Mouse (Mus musculus) hindbrain, postnatal 0 days (tissue): ENCODE results near the gene Plet1. TPM values are rescaled to one million over a fixed set of nuclear protein-coding genes. Genes with fewer than 3 reads are reported as not detected.

Experiments used
- ATAC-seq: fragments of 200-750 bp; cut with Nextera tagmentation; 2 replicates; pipeline ENCODE4 v1.8.0; 2017; ENCODE audit warnings: mild to moderate bottlenecking, moderate TSS enrichment, moderate library complexity
- DNase-seq: peaks from one replicate; pipeline ENCODE4 v3.0.0-alpha.2; 2015; ENCODE audit warnings: low spot score
- H3K27ac ChIP-seq: fragments of 300-500 bp; sonication (generic); 2 replicates; pipeline ENCODE4 v1.5.1; 2014; ENCODE audit warnings: mild to moderate bottlenecking
- H3K27me3 ChIP-seq: fragments of 300-500 bp; sonication (generic); 2 replicates; pipeline ENCODE4 v1.6.1; 2014; ENCODE audit warnings: low read length, mixed read lengths; ENCODE audit not compliant: insufficient read depth
- H3K36me3 ChIP-seq: fragments of 300-500 bp; sonication (generic); 2 replicates; pipeline ENCODE4 v1.6.1; 2014; ENCODE audit warnings: low read length, mixed read lengths; ENCODE audit not compliant: insufficient read depth
- H3K4me1 ChIP-seq: fragments of 300-500 bp; sonication (generic); 2 replicates; pipeline ENCODE4 v1.6.1; 2014; ENCODE audit warnings: antibody characterized with exemption, low read length, mixed read lengths; ENCODE audit not compliant: insufficient read depth
- H3K4me2 ChIP-seq: fragments of 300-500 bp; sonication (generic); 2 replicates; pipeline ENCODE4 v1.6.1; 2014; ENCODE audit warnings: low read depth, mild to moderate bottlenecking, low read length, moderate library complexity, mixed read lengths
- H3K4me3 ChIP-seq: fragments of 300-500 bp; sonication (generic); 2 replicates; pipeline ENCODE4 v1.5.1; 2014; ENCODE audit warnings: low read length
- H3K9ac ChIP-seq: fragments of 300-500 bp; sonication (generic); replicated peaks from 2 replicates; pipeline ENCODE4 v1.6.1; 2014; ENCODE audit warnings: mild to moderate bottlenecking, low read length, moderate library complexity, mixed read lengths
- H3K9me3 ChIP-seq: fragments of 300-500 bp; sonication (generic); 2 replicates; pipeline ENCODE4 v1.6.1; 2016; ENCODE audit warnings: low read length, mixed read lengths
- CTCF ChIP-seq: IDR thresholded peaks from 2 replicates; pipeline ENCODE4 v1.5.1; 2016; ENCODE audit warnings: antibody characterized with exemption, control low read depth, low read depth
- WGBS: fragments of 180-500 bp; shearing (Covaris S2); extraction: QIAGEN DNeasy Blood & Tissue Kit; methylation state at CpG from one replicate; pipeline ENCODE4 v1.1.7; 2014; 5-methylcytosine and 5-hydroxymethylcytosine counted together
- polyA plus RNA-seq: library from polyadenylated mRNA; unstranded; fragments of >200 nt; fragmentation: Nextera tagmentation; extraction: Ambion mirVana; gene quantifications from 2 replicates; pipeline ENCODE4 v1.2.1, GENCODE M21; 2015
- total RNA-seq: library from RNA; depleted of rRNA; stranded (reverse); fragments of >200 nt; gene quantifications from 2 replicates; pipeline ENCODE4 v1.2.3, GENCODE M21; 2014

The Plet1 gene
- total and polyA plus RNA-seq, 2 experiments from 2014 or later: 0.37 to 1.0 TPM

DNA sequence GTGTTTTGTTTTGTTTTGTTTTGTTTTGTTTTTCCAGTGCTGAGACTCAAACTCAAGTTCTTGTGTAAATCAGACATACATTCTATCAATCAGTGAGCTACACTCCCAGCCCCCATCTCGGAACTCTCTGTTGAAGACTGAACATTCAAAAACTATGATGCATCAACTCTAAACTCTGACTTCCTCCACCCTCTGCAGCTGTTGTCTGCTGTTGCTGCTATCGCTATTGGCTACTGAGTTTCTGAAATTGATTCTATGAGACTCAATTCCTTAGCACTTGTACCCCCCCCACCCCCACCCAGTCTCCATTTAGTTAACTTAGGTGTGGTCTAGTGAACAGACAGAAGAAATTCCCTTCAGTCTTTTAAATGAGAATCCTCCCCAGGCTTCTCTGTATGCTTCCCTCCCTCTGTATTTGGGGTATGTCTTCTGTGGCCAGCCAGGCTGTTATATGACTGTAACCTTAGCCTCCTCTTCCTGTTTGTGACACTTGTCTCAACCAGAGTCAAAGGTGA lies 2.7 kb upstream of the Plet1 start:
- WGBS: 91% methylated on average over 2 of the region's 2 CpGs
- Histone ChIP-seq H3K27me3 (no peaks in the 10 kb centered on the region), H3K9me3 (no peaks in the 10 kb centered on the region), H3K4me2 (no peak overlapping the region), H3K9ac (no peak overlapping the region), H3K27ac (no peak overlapping the region), H3K36me3 (no peaks in the 10 kb centered on the region), H3K4me3 (no peak overlapping the region), H3K4me1 (no peaks in the 10 kb centered on the region)
- no peak for DNase-seq
- no peak for TF ChIP-seq CTCF
- ATAC-seq: no peak

DNA sequence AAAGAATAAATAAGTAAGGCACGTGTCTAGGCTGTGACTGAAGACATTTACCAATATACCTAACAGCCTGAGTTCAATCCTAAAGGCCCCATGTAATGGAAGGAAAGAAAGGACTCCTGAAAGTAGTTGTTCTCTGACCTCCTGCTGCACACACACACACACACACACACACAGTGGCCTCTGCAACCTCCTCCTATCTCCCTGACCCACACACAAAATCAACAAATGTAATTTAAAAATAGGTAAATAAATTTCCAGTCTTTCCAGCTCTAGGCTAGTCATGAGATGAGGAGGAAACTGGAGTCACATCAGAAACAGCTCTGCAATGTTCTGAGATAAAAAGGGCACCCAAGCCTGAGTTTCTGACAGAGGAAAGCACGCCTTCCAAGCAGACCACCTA lies 548 bp upstream of the Plet1 start:
- no peak overlapping the region for H3K27ac ChIP-seq
- no peak overlapping the region for H3K4me3 ChIP-seq
- DNase-seq (no peak), ATAC-seq (no peak)
- H3K9me3 ChIP-seq: no peaks in the 10 kb centered on the region
- no peaks in the 10 kb centered on the region for H3K36me3 ChIP-seq
- no peaks in the 10 kb centered on the region for H3K4me1 ChIP-seq
- WGBS: 73% methylated on average over 2 of the region's 2 CpGs
- H3K4me2 ChIP-seq: no peak overlapping the region
- H3K27me3 ChIP-seq: no peaks in the 10 kb centered on the region
- H3K9ac ChIP-seq: no peak overlapping the region
- no peak for TF ChIP-seq CTCF

DNA sequence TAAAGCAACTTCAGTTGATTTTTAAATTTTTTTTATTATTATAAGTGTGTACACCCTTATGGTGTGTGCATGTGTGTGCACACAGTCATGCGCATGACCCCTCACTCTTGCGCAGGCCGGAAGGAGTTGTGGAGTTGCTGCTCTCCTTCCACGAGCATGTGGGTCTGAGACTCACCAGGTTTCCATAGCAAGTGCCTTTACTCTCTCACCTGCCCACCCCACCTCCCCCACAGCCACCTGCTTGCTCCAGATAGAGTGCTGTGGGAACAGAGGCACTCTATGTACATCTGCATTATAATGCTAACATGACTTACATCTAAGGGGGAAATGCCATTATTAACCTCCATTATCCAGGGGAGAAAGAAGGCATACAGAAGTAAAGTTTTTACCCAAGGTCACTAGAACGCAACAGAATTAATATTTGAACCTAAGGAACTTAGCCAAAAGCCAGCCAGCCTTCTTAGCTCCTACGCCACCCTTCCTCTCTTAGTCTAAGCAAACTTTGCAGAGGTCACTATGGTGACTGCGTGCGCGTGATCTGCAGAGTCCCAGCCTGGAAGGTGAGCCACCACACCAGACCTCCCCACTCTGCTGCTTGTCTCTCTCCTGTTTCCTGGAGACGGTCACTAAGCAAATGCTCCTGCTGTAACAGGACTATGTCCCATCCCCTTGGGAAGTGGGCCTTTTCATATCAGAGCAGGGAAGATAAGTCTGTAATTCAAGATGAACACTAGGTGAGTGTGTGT lies 1.3 kb downstream of the Plet1 start:
- no peaks in the 10 kb centered on the region for H3K9me3 ChIP-seq
- H3K9ac ChIP-seq: no peak overlapping the region
- no peak overlapping the region for H3K4me2 ChIP-seq
- H3K4me1 ChIP-seq: no peaks in the 10 kb centered on the region
- H3K36me3 ChIP-seq: no peaks in the 10 kb centered on the region
- H3K27me3 ChIP-seq: no peaks in the 10 kb centered on the region
- WGBS: 70% methylated on average over 10 of the region's 10 CpGs
- TF ChIP-seq CTCF: no peak
- no peak for ATAC-seq
- no peak overlapping the region for H3K4me3 ChIP-seq
- DNase-seq: no peak
- no peak overlapping the region for H3K27ac ChIP-seq

DNA sequence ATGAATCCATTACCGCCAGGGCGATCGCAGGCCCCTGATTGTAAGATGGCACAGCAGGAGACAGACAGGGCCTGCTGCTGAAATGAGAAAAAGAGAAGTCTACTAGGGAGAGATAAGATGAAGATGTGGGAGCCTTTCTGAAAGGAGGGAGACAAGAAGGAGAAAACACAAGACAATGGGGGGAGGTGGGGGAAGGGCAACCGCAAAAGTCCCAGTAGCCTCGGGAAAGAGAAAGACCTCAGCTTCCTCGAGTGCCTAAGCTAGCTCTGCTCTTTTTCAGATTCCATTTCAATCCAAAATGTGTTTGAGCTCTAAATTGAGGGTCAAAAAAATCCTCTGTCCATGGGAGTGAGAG lies 1.8 kb downstream of the Plet1 start:
- Histone ChIP-seq H3K9me3 (no peaks in the 10 kb centered on the region), H3K4me2 (0 out of 2 replicates have a peak overlapping the region, but pooled peaks have one; percentile 5), H3K36me3 (no peaks in the 10 kb centered on the region), H3K4me3 (no peak overlapping the region), H3K4me1 (no peaks in the 10 kb centered on the region), H3K27ac (no peak overlapping the region), H3K27me3 (no peaks in the 10 kb centered on the region), H3K9ac (no peak overlapping the region)
- DNase-seq (no peak), ATAC-seq (no peak)
- no peak for TF ChIP-seq CTCF
- WGBS: 23% methylated on average over 6 of the region's 6 CpGs

DNA sequence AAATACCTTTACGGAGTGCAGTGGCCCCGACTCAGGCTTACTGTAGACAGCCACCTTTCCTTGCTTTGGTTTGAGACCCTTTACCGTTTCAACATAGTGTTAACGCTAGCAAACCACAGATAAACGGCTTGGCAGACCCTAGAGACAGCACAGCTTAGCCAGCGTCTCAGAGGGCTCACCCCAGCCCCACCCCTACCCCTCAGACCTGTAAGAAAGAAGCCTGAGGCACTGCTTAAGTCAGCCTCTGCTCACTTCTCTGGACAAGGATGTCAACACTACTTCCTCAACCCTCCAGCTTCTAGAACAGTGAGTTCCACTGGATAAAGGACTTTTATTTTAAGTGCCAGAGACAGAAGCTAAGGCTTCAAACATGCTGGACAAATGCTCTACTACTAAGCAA lies 2.2 kb downstream of the Plet1 start:
- Histone ChIP-seq H3K4me2 (no peak overlapping the region), H3K27me3 (no peaks in the 10 kb centered on the region), H3K36me3 (no peaks in the 10 kb centered on the region), H3K4me1 (no peaks in the 10 kb centered on the region), H3K4me3 (no peak overlapping the region), H3K9ac (no peak overlapping the region), H3K27ac (0 out of 2 replicates have a peak overlapping the region, but pooled peaks have one; percentile 36), H3K9me3 (no peaks in the 10 kb centered on the region)
- no peak for TF ChIP-seq CTCF
- DNase-seq (no peak), ATAC-seq (no peak)
- 28% methylated on average over 6 of the region's 6 CpGs for WGBS

DNA sequence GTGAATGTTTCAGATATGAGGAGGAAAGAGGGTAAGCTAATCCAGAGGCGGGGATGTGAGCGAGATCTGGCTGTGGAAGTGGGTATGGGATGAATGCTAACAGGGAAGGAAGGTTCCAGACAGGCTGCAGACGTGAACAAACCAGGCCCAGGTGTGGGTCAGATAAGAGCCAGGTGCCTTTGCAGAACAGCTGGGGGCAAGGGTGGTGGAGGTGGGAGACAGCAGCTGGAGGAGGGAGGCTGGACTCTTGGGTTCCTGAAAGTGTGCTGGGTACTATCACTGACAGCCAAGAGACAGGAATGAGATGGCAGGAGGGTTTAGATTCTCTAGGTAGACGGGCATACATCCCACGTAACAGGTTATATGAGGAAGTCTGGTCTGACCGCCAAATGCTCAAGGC lies 2.8 kb downstream of the Plet1 start:
- Histone ChIP-seq H3K4me3 (no peak overlapping the region), H3K27ac (no peak overlapping the region), H3K4me1 (no peaks in the 10 kb centered on the region), H3K9ac (no peak overlapping the region), H3K4me2 (no peak overlapping the region), H3K9me3 (no peaks in the 10 kb centered on the region), H3K36me3 (no peaks in the 10 kb centered on the region), H3K27me3 (no peaks in the 10 kb centered on the region)
- no peak for ATAC-seq
- WGBS: 81% methylated on average over 6 of the region's 6 CpGs
- TF ChIP-seq CTCF: no peak
- DNase-seq: no peak

DNA sequence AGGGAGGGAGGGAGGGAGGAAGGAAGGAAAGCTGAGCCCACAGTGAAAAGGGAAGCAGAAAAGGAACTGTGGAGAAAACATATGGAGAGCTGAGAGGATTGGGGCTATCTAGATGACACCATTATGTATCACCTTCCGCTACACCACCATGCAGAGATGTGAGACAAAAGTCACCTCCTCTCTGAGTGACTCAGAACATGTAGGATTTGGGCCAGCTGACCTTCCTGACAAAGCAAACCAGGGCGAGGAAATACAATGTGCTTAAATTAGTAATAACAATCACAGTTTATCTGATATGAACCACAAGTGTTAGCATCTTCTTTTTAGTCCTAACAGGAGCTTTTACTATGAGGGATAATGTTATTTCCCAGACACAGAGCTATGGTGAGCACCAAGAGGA lies 3.2 kb downstream of the Plet1 start:
- Histone ChIP-seq H3K27ac (no peak overlapping the region), H3K4me2 (no peak overlapping the region), H3K4me1 (no peaks in the 10 kb centered on the region), H3K27me3 (no peaks in the 10 kb centered on the region), H3K9ac (no peak overlapping the region), H3K4me3 (no peak overlapping the region), H3K9me3 (no peaks in the 10 kb centered on the region), H3K36me3 (no peaks in the 10 kb centered on the region)
- DNase-seq: no peak
- 88% methylated on average over 2 of the region's 2 CpGs for WGBS
- TF ChIP-seq CTCF: no peak
- ATAC-seq: no peak
